Mouse (Mus musculus): ENCODE results near the gene Atp1b2.

GRCm38 (mm10) chr11:69600098-69600497, 5.6 kb downstream of the Atp1b2 start:
- TF ChIP-seq CTCF (IDR thresholded peaks at IDR 0.05; ENCODE audit: control insufficient read depth, insufficient read depth, insufficient replicate concordance, low read depth, low read length) (no peak), POLR2A (IDR thresholded peaks at IDR 0.05; ENCODE audit: control insufficient read depth, low read depth, low read length) (no peak)

Measured in testis, adult 2 months (tissue).